Mouse (Mus musculus): ENCODE data around the gene Gnb1.

DNA sequence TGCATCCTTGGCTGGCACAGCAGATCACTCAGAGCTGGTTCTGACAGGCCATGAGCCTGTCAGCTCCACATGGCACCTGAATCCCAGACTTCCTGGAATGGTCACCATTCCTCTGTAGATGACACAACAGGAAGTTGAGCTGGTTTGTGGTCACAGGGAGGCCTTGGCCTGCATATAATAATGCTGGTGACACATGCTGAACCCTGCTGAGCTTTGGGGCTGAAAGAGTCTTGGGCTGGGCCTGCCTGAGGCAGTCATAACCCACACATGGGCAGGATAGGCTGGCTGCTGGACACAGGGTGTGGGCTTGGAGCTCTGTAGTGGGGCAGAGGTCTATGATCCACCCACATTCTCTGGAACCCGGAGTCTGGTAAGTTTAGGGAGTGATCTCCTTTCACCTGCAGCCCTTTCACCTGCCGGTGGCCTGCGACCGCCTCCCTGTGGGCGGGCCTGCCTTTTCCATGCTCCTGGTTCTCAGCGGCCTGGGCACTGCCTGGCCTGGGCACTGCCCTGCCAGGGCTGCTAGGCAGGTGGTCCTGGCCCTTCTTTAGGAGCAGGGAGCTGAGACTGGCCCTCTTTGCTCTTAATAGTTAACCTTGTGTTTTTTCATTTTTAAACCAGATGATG lies 91.2 kb downstream of the Gnb1 start:
- TF ChIP-seq CTCF (IDR thresholded peaks at IDR 0.05; ENCODE audit: control insufficient read depth, insufficient read depth, insufficient read length), result no peak
- peak; percentile 34 for TF ChIP-seq MYOD1 (IDR thresholded peaks at IDR 0.05; ENCODE audit: control insufficient read depth, insufficient read length, low read depth)
- peak; percentile 99 for TF ChIP-seq MAX (IDR thresholded peaks at IDR 0.05)
- no peak for TF ChIP-seq USF1 (IDR thresholded peaks at IDR 0.05; ENCODE audit: low read depth)
- peak; percentile 59 for TF ChIP-seq CEBPB (IDR thresholded peaks at IDR 0.05; ENCODE audit: low read depth)
- TF ChIP-seq MYOG (IDR thresholded peaks at IDR 0.05; ENCODE audit: control insufficient read depth, extremely low read depth, insufficient read length), result no peak
- no peak for TF ChIP-seq FOSL1 (IDR thresholded peaks at IDR 0.05; ENCODE audit: insufficient read depth, low read length, poor library complexity, severe bottlenecking)
